Mouse (Mus musculus) gastrocnemius, postnatal 10 days (tissue): Measurements from ENCODE around the gene Gm11011. TPM values are rescaled to one million over a fixed set of nuclear protein-coding genes. Genes with fewer than 3 reads are reported as not detected.
"Not testable (repeated sequence)": the region's sequence is repeated elsewhere in the genome, so short reads cannot be mapped to it uniquely, and the experiment has no call there.

Source experiments
- DNase-seq: peaks from one replicate; pipeline ENCODE4 v3.0.0; 2021; ENCODE audit warnings: mixed read lengths
- long read RNA-seq, 2 experiments: library from polyadenylated mRNA; stranded (forward); transcript quantifications; one replicate each; pipeline ENCODE4 v2.0.0; 2021
- total RNA-seq, 2 experiments: library from RNA; stranded (reverse); gene quantifications; 2 replicates each; pipeline ENCODE4 v1.2.3; 2021

The Gm11011 gene
- total RNA-seq: not detected
- long read RNA-seq, experiment 1: 0 reads
- long read RNA-seq, experiment 2: 0 reads

- DNase-seq: not testable (repeated sequence)
These were observed at the start of gene Gm11011 for GRCm38 (mm10) chr2:169587645-169588044. Gene Gm11011 (minus strand): TSS chr2:169587745.

GRCm38 (mm10) chr2:169636414-169636813 lies 48.9 kb upstream of the Gm11011 start:
- DNase-seq: no peak

- DNase-seq: no peak
These were observed 47.9 kb upstream of the Gm11011 start for GRCm38 (mm10) chr2:169635428-169635827.

GRCm38 (mm10) chr2:169634619-169635382 lies 47.3 kb upstream of the Gm11011 start:
- no peak for DNase-seq

GRCm38 (mm10) chr2:169633491-169634289 lies 46.1 kb upstream of the Gm11011 start:
- peak; percentile 39 for DNase-seq

GRCm38 (mm10) chr2:169632338-169633151 lies 45.0 kb upstream of the Gm11011 start, which contains the start of gene Tshz2:
Gene Tshz2 (plus strand): TSS chr2:169633013.
- peak; percentile 52 for DNase-seq

GRCm38 (mm10) chr2:169630070-169630469 lies 42.5 kb upstream of the Gm11011 start:
- DNase-seq: no peak

- no peak for DNase-seq
These were observed 33.7 kb upstream of the Gm11011 start for GRCm38 (mm10) chr2:169621201-169621710.

- no peak for DNase-seq
These were observed 28.5 kb upstream of the Gm11011 start for GRCm38 (mm10) chr2:169615998-169616397.

- DNase-seq: no peak
These were observed 27.1 kb upstream of the Gm11011 start for GRCm38 (mm10) chr2:169614683-169615082.

GRCm38 (mm10) chr2:169611557-169611956 lies 24.0 kb upstream of the Gm11011 start:
- no peak for DNase-seq

- DNase-seq: no peak
These were observed 23.3 kb upstream of the Gm11011 start for GRCm38 (mm10) chr2:169610882-169611281.

- DNase-seq: no peak
These were observed 22.4 kb upstream of the Gm11011 start for GRCm38 (mm10) chr2:169609956-169610355.

GRCm38 (mm10) chr2:169607787-169608186 lies 20.2 kb upstream of the Gm11011 start:
- DNase-seq: no peak

GRCm38 (mm10) chr2:169606901-169607678 lies 19.5 kb upstream of the Gm11011 start:
- DNase-seq: no peak

- no peak for DNase-seq
These were observed 12.6 kb upstream of the Gm11011 start for GRCm38 (mm10) chr2:169600163-169600562.

- DNase-seq: no peak
These were observed 12.0 kb upstream of the Gm11011 start for GRCm38 (mm10) chr2:169599591-169599990.

GRCm38 (mm10) chr2:169597971-169598370 lies 10.4 kb upstream of the Gm11011 start:
- no peak for DNase-seq

- DNase-seq: no peak
These were observed 9.8 kb upstream of the Gm11011 start for GRCm38 (mm10) chr2:169597357-169597756.

GRCm38 (mm10) chr2:169593742-169594141 lies 6.2 kb upstream of the Gm11011 start:
- DNase-seq: no peak

GRCm38 (mm10) chr2:169590412-169590811 lies 2.9 kb upstream of the Gm11011 start:
- no peak for DNase-seq
